Comparison of ENCODE assay signal across 9 mouse cellular contexts in genomic region chr8:87594272-87594671, GRCm38 (mm10). TPM values are rescaled to one million over a fixed set of nuclear protein-coding genes. Genes with fewer than 3 reads are reported as not detected.
A peak's percentile ranks its signal among the peaks of the same experiment; 100 is the strongest.
DNase-seq lines count a peak whose midpoint lies in the region; ATAC-seq lines count a peak whose summit lies in the region.
"Had no signal": no experiment of that assay in that cellular context is flagged by ENCODE, and none has a peak within 500 bp of the region (broad histone marks: within the 10 kb centered on the region; RNA-seq: fewer than 3 reads in every experiment).

No protein-coding gene starts in this region.

- H3K4me3 ChIP-seq in forebrain, embryonic 14.5 days (ENCODE audit: low read depth, low read length) = no peak overlapping the region
- no peak overlapping the region for H3K4me3 ChIP-seq in hindbrain, embryonic 12.5 days
- H3K4me3 ChIP-seq: megakaryocyte, embryonic 14.5 days had no signal

- H3K27ac ChIP-seq in forebrain, embryonic 14.5 days (ENCODE audit: low read depth, low read length) = no peak overlapping the region
- H3K27ac ChIP-seq in hindbrain, embryonic 12.5 days = no peak overlapping the region

- peak; percentile 73 for DNase-seq in NIH3T3 (ENCODE audit: low read depth)
- peak; percentile 32 for DNase-seq in c-Kit-positive CD71-positive TER-119-positive erythroid progenitor cells, embryonic 14.5 days (ENCODE audit: low spot score)
- DNase-seq in forebrain, embryonic 14.5 days (ENCODE audit: low spot score) = peak; percentile 81
- DNase-seq in layer of hippocampus, postnatal 25 days (ENCODE audit: extremely low spot score in 1 of 2, low spot score in 1 of 2) = peak; percentile 35 to 71
- DNase-seq in right cerebral cortex, postnatal 25 days = peak; percentile 61

- WGBS in forebrain, embryonic 14.5 days = 0% methylated on average over 2 of the region's 2 CpGs
- 0% methylated on average over 2 of the region's 2 CpGs for WGBS in hindbrain, embryonic 12.5 days

- H3K36me3 ChIP-seq in forebrain, embryonic 14.5 days (ENCODE audit: control insufficient read depth, insufficient read depth, low read length) = no peaks in the 10 kb centered on the region
- H3K36me3 ChIP-seq in hindbrain, embryonic 12.5 days = no peaks in the 10 kb centered on the region

- H3K27me3 ChIP-seq in forebrain, embryonic 14.5 days (replicated peaks; ENCODE audit: control insufficient read depth, insufficient read depth, low read length) = no peaks in the 10 kb centered on the region
- H3K27me3 ChIP-seq in hindbrain, embryonic 12.5 days = no peaks in the 10 kb centered on the region

- H3K4me1 ChIP-seq in forebrain, embryonic 14.5 days (ENCODE audit: control insufficient read depth, insufficient read depth, low read length) = no peaks in the 10 kb centered on the region
- 0 out of 2 replicates have a peak, but pooled peaks cover 4% of the 10 kb centered on the region for H3K4me1 ChIP-seq in hindbrain, embryonic 12.5 days
- H3K4me1 ChIP-seq: megakaryocyte, embryonic 14.5 days had no signal

- H3K9ac ChIP-seq in forebrain, embryonic 14.5 days (ENCODE audit: low read length) = no peak overlapping the region
- no peak overlapping the region for H3K9ac ChIP-seq in hindbrain, embryonic 12.5 days

- H3K4me2 ChIP-seq in forebrain, embryonic 14.5 days (ENCODE audit: low read length) = no peak overlapping the region
- no peak overlapping the region for H3K4me2 ChIP-seq in hindbrain, embryonic 12.5 days (replicated peaks)

- peak; percentile 69 for ATAC-seq in forebrain, embryonic 14.5 days
- ATAC-seq in hindbrain, embryonic 12.5 days (ENCODE audit: low FRiP score) = peak; percentile 58; the same call in 1 of the 2 replicates
- peak; percentile 85 for ATAC-seq in megakaryocyte progenitor cell, adult 5-6 weeks (replicated peaks; ENCODE audit: poor library complexity)
- no peak for ATAC-seq in erythroblast, adult 5-6 weeks (replicated peaks; ENCODE audit: low FRiP score, poor library complexity, severe bottlenecking)

- no peaks in the 10 kb centered on the region for H3K9me3 ChIP-seq in forebrain, embryonic 14.5 days (replicated peaks; ENCODE audit: control insufficient read depth, low read length)
- H3K9me3 ChIP-seq in hindbrain, embryonic 12.5 days (replicated peaks) = no peaks in the 10 kb centered on the region
- H3K9me3 ChIP-seq: megakaryocyte, embryonic 14.5 days had no signal

RNA-seq across cellular contexts. Expression of gene 4933402J07Rik, which starts 30.6 kb away (rescaled TPM):
- polyA plus RNA-seq in forebrain, embryonic 14.5 days (2014; fragmentation: Nextera tagmentation; extraction: Ambion mirVana) = not detected in 2 replicates
- not detected in 2 replicates for polyA plus RNA-seq in hindbrain, embryonic 12.5 days (2016; fragmentation: Nextera tagmentation; extraction: Ambion mirVana)
- not detected for total RNA-seq in layer of hippocampus, postnatal 25 days (2021)
- total RNA-seq in megakaryocyte progenitor cell, adult 5-6 weeks (2015) = not detected in 2 replicates
- not detected in 2 replicates for total RNA-seq in megakaryocyte progenitor cell, adult 5-6 weeks (2017)
- total RNA-seq in erythroblast, adult 5-6 weeks (2015; ENCODE audit: low replicate concordance) = not detected in 2 replicates
- not detected in 2 replicates for total RNA-seq in erythroblast, adult 5-6 weeks (2017; ENCODE audit: low replicate concordance)
